Mouse (Mus musculus) cerebellum, postnatal 10 days (tissue): ENCODE measurements around the gene Efhd2.

Experiments used
- DNase-seq, 2 experiments: peaks; one replicate each; pipeline ENCODE4 v3.0.0; 2021; ENCODE audit warnings: mixed read lengths in 2 of 2

Gene Efhd2

DNA sequence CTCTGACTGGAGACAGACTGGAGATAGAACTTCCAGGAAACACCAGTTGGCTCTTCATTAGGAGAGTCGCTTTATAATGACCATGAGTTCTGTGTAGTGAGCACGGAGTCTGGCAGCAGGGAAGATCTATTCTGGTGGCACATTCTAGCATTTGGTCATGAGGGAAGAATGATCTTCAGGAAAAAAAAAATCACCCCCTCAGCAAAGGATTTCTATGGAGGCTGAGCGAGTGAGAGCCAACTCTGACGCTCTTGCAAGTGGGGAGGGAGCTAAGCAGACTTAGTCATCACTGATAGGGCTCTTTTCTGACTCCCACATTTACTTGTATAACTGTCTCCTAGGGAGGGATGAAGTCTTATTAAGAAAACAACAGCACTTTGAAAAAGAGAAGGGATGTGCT lies 4.4 kb upstream of the Efhd2 start:
- no peak for DNase-seq

- DNase-seq = no peak
These were observed 3.9 kb upstream of the Efhd2 start for GRCm38 (mm10) chr4:141878621-141879020.

DNA sequence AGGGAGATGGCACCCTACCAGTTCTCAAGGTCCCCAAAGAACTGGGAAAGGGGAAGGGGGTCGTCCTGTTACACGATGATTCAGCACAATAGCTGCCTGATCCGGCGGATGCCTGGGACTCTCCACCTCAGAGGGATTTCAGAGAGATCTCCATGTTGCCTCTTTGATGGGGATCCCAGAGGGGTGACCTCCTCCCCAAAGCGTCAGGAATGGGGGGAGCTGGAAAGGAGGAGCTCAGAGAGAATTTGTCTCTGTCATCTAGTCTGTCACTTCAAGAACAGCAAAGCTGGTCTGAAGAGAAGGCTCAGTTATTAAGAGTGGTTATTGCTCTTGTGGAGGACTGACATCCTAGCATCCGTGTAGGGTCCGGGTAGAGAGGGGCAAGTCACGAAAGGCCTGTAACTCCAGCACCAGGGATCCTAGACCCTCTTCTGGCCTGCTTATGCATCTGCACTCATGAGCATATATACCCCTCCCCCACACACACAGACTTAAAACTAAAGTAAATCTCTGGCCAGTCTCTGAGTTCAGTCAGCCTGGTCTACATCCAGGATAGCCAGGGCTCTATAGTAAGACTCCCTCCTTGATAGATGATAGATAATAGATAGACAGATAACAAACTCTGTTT lies 875 bp upstream of the Efhd2 start:
- DNase-seq = no peak

DNA sequence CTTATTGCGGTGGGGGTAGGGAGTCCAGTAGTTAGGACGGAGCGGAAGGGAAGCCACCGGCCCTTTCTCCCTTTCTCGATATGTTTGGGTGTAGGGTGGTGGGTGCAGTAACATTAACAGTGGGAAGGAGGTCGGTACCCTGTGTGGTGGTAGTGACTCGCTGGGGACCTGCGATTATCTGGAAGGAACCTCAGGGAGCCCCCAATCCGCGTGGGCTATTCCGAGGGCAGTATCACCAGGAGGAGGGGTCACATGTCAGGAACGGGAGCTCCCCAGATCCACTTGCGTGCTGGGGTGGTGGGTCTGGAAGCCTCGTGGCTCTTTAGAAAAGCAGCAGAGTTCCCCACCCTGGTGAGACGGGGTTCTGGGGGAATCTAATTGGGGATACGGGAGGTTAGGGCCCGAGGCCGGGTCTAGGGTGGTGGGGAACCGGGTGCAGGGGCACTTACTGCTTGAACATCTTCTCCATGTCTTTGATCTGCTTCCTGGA lies 564 bp downstream of the Efhd2 start:
- DNase-seq = no peak

DNA sequence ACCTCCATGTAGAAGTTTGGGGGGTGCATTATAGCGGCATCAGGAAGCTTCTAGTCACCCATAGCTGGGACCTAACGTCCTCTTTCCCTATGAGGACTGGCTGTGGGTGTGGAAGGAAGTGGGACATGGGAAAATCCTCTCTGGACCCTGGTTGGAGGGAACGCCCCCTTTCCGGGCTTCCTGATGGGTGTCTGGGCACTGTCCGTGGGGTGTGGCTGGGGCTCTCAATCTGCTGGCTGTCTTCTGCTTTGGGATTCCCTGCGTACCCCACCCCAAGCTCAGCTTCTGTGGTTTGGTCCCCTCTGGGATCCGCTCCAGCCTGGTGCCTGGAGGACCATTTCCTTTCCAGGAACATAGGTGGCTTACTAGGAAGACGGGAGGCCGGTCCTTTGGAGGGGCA lies 1.7 kb downstream of the Efhd2 start:
- DNase-seq = no peak

- peak; percentile 66 to 85 for DNase-seq
These were observed 2.8 kb downstream of the Efhd2 start for GRCm38 (mm10) chr4:141871909-141872308.

- peak; percentile 21 to 26 for DNase-seq
These were observed 3.4 kb downstream of the Efhd2 start for GRCm38 (mm10) chr4:141871333-141871725.

DNA sequence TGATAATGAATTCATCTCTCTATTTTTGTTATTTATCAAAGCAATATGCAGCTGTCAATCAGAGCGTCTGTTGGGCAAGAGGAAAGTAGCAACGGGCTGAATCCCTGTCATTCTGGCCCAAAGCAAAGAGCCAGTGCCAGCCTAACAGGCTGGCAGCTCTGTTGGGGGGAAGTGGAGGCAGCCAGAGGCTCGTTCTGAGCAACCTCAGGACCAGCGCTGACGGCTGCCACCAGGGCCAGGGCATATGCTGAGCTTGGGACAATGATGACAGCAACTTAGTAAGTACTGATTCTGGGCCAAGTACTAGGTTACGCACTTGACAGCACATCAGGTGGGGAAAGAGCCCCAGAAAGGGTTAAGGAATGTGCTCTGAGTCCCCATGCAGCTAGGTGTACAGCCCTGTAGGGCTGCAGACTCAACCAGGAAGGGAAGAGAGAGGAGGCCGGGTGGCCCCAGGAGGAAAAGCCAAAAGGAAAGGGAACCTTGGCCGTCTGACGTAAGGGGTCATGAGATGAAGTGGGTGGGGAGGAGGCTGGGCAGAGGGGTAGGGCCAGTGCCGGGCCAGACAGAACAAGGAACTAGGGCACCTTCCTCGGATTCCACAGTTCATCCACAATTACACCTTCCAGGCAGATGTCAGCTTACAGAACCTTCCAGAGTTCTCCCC lies 3.9 kb downstream of the Efhd2 start:
- peak; percentile 86 to 91 for DNase-seq

DNA sequence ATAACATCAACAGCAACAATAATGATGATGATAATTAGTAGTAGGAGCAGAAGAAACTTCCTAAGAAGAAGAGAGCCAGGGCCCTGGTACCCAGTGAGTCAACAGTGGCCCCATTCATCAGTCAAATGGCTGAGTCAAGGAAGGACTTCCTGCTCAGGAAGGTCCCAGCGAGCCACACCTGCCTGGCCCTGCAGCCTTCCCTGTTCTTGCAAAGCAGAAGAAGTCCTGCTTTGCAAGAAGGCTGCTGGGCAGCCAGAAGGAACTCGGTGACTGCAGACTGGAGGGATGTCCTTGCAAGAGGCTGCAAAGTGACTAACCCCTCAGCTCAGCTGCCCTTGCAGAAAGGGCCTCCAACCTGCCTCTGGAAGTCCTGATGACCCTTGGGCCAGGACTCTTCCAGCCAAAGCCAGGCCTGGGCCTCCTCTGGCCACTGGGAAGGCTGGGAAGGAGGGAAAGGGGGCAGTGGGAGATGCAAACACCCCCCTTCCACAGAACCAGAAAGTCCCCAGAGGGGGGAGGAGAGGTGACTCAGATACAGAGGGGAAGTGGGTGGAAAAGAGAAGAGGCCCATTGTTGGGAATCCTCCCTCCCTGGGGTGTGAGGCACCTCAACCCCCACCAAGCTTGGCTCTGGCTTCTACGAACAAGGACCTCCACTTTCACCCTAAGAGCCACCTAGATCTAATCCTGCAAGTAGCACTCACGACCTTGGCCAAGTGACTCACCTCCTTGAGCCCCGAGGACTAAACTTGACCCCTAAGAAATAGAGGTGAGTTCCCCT lies 5.1 kb downstream of the Efhd2 start:
- peak in 1 of 2 experiments; percentile 21 for DNase-seq

DNA sequence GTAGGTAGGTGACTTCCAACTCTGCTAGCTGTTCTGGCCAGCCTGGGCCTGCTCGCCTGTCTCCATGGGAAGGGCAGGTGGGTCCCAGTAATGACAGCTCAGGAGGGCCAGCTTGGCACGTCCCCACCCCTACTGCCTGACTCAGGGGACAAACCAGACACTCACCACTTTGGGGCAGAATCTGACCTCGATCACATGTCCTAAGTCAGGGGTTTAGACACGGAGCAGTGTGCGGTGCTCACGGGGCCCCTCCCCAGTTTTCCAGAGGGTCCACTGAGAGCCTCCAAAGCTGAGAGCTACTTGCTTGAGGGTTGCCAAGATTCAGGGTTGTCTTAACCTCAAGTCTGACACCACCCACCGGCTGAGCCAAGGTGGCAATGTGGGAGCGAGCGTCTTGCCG lies 6.7 kb downstream of the Efhd2 start:
- DNase-seq = peak in 1 of 2 experiments; percentile 25

DNA sequence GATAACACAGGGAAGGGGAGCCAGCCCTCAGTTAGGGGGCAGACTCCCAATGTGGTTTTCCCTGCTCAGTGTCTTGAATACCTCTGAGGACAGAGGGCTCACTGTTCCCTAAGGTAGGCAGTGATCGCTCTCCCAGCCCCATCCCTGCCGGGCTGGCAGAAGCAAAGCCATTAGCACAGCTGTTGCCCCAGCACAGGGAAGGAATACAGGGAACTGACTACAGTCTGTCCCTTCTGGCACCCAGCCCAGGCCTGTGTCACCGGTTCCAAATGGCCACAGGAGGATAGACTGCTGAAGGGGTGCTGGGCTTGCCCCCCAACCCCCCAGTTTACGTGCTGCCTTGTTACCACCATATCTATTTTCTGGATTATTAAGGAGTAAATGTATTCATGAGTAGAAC lies 7.2 kb downstream of the Efhd2 start:
- DNase-seq = peak; percentile 90 to 94

GRCm38 (mm10) chr4:141866933-141867490 lies 7.7 kb downstream of the Efhd2 start:
- DNase-seq = peak; percentile 59 to 75

GRCm38 (mm10) chr4:141865600-141865999 lies 9.1 kb downstream of the Efhd2 start:
- no peak for DNase-seq

DNA sequence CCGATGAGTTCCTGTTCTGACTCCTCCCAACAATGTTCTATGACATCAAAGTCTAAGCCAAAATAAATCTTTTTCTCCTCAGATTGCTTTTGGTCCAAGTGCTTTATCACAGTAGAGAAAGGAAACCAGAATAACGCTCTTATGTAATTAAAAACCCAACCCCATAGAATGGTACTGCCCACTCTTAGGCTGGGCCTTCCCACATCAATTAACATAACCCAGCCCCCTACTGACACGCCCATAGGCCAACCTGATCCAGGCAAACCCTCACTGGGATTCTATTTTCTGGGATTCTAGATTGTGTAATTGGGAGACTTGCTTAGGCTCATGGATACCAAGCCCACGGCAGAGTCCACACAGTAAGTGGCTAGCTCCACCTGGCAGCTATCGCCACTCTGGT lies 9.7 kb downstream of the Efhd2 start:
- DNase-seq = no peak

GRCm38 (mm10) chr4:141864506-141864905 lies 10.2 kb downstream of the Efhd2 start:
- DNase-seq = no peak

- no peak for DNase-seq
These were observed 10.9 kb downstream of the Efhd2 start for GRCm38 (mm10) chr4:141863726-141864280.

DNA sequence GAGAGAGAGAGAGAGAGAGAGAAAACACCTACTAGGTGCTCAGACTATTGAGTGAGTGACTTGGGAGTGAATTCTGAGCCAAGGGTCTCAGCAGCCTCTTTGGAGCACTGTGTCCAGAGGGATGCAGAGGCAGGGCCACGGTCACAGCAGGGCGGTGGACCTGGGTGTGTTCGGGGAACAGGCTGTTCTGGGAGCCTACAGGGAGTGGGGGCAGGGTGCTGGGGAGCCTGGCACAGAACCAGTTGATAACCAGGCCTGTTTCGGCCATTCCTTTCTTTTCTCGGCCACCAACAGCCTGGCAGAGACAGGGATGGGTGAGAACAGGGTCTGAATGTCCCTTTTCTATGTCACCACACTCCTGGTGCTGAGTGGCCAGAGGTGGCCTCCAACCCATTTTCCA lies 11.9 kb downstream of the Efhd2 start:
- no peak for DNase-seq

GRCm38 (mm10) chr4:141861591-141862295 lies 13.0 kb downstream of the Efhd2 start:
- DNase-seq = no peak

- DNase-seq = peak in 1 of 2 experiments; percentile 43
These were observed 14.4 kb downstream of the Efhd2 start for GRCm38 (mm10) chr4:141860246-141860841.

- DNase-seq = no peak
These were observed 15.4 kb downstream of the Efhd2 start for GRCm38 (mm10) chr4:141859351-141859750.

GRCm38 (mm10) chr4:141858501-141858900 lies 16.2 kb downstream of the Efhd2 start:
- peak; percentile 63 to 64 for DNase-seq

GRCm38 (mm10) chr4:141857422-141857930 lies 17.2 kb downstream of the Efhd2 start:
- DNase-seq = peak; percentile 92 to 95
